Mouse (Mus musculus) kidney, embryonic 16.5 days (tissue): ENCODE data around the gene Moap1. TPM values are rescaled to one million over a fixed set of nuclear protein-coding genes. Genes with fewer than 3 reads are reported as not detected.

Source experiments
- ATAC-seq: fragments of 200-750 bp; cut with Nextera tagmentation; 2 replicates; pipeline ENCODE4 v1.8.0; 2017; ENCODE audit warnings: moderate TSS enrichment; ENCODE audit not compliant: low FRiP score, low TSS enrichment
- H3K27ac ChIP-seq: fragments of 300-500 bp; sonication (generic); 2 replicates; pipeline ENCODE4 v1.5.1; 2014; ENCODE audit warnings: low read length
- H3K27me3 ChIP-seq: fragments of 300-500 bp; sonication (generic); 2 replicates; pipeline ENCODE4 v1.6.1; 2014; ENCODE audit warnings: low read length, control low read depth, mixed read lengths; ENCODE audit not compliant: insufficient read depth
- H3K36me3 ChIP-seq: fragments of 300-500 bp; sonication (generic); 2 replicates; pipeline ENCODE4 v1.6.1; 2014; ENCODE audit warnings: low read length, control low read depth, mixed read lengths; ENCODE audit not compliant: insufficient read depth
- H3K4me1 ChIP-seq: fragments of 300-500 bp; sonication (generic); 2 replicates; pipeline ENCODE4 v1.6.1; 2014; ENCODE audit warnings: low read length, control low read depth, mixed read lengths; ENCODE audit not compliant: insufficient read depth
- H3K4me2 ChIP-seq: fragments of 300-500 bp; sonication (generic); replicated peaks from 2 replicates; pipeline ENCODE4 v1.6.1; 2014; ENCODE audit warnings: low read depth, low read length
- H3K4me3 ChIP-seq: fragments of 300-500 bp; sonication (generic); 2 replicates; pipeline ENCODE4 v1.5.1; 2014; ENCODE audit warnings: mild to moderate bottlenecking, low read length
- H3K9ac ChIP-seq: fragments of 300-500 bp; sonication (generic); replicated peaks from 2 replicates; pipeline ENCODE4 v1.6.1; 2014; ENCODE audit warnings: low read length
- H3K9me3 ChIP-seq: fragments of 300-500 bp; sonication (generic); 2 replicates; pipeline ENCODE4 v1.6.1; 2016; ENCODE audit warnings: low read length, control low read depth
- WGBS: fragments of 180-500 bp; shearing (Covaris S2); extraction: QIAGEN DNeasy Blood & Tissue Kit; methylation state at CpG from one replicate; pipeline ENCODE4 v1.1.7; 2014; 5-methylcytosine and 5-hydroxymethylcytosine counted together
- polyA plus RNA-seq: library from polyadenylated mRNA; unstranded; fragments of >200 nt; fragmentation: Nextera tagmentation; extraction: Ambion mirVana; gene quantifications from 2 replicates; pipeline ENCODE4 v1.2.1, GENCODE M21; 2015

Gene Moap1
- polyA plus RNA-seq, 1 experiment from 2014 or later: 32.4 TPM

- peak overlapping the region; percentile 67; the same call in 1 of the 2 replicates for H3K4me2 ChIP-seq
- H3K4me3 ChIP-seq: peak overlapping the region; percentile 86
- H3K9me3 ChIP-seq: no peaks in the 10 kb centered on the region
- no peaks in the 10 kb centered on the region for H3K27me3 ChIP-seq
- H3K27ac ChIP-seq: peak overlapping the region; percentile 38; the same call in 1 of the 2 replicates
- H3K4me1 ChIP-seq: peaks cover 17% of the 10 kb centered on the region
- 58% methylated on average over 6 of the region's 6 CpGs for WGBS
- H3K9ac ChIP-seq: peak overlapping the region; percentile 80; the same call in 1 of the 2 replicates
- ATAC-seq: no peak
- H3K36me3 ChIP-seq: peaks cover 11% of the 10 kb centered on the region; the same call in 1 of the 2 replicates
These were observed 1.4 kb upstream of the Moap1 start for GRCm38 (mm10) chr12:102744839-102745238.

GRCm38 (mm10) chr12:102743036-102743588 lies 349 bp downstream of the Moap1 start:
- Histone ChIP-seq H3K27ac (peak overlapping the region; percentile 91), H3K9me3 (no peaks in the 10 kb centered on the region), H3K36me3 (peaks cover 9% of the 10 kb centered on the region; the same call in 1 of the 2 replicates), H3K4me2 (peak overlapping the region; percentile 67), H3K4me3 (peak overlapping the region; percentile 86), H3K27me3 (no peaks in the 10 kb centered on the region), H3K9ac (peak overlapping the region; percentile 80), H3K4me1 (peaks cover 17% of the 10 kb centered on the region)
- under 1% methylated on average over 33 of the region's 33 CpGs for WGBS
- ATAC-seq: peak; percentile 32

GRCm38 (mm10) chr12:102742056-102742455 lies 1.4 kb downstream of the Moap1 start:
- Histone ChIP-seq H3K4me2 (no peak overlapping the region), H3K9me3 (no peaks in the 10 kb centered on the region), H3K4me3 (no peak overlapping the region), H3K36me3 (0 out of 2 replicates have a peak, but pooled peaks cover 5% of the 10 kb centered on the region), H3K27ac (no peak overlapping the region), H3K27me3 (no peaks in the 10 kb centered on the region), H3K9ac (no peak overlapping the region), H3K4me1 (peaks cover 17% of the 10 kb centered on the region)
- 84% methylated on average over 7 of the region's 7 CpGs for WGBS
- ATAC-seq: no peak

GRCm38 (mm10) chr12:102740285-102740684 lies 3.2 kb downstream of the Moap1 start:
- no peaks in the 10 kb centered on the region for H3K27me3 ChIP-seq
- no peak overlapping the region for H3K4me2 ChIP-seq
- peaks cover 17% of the 10 kb centered on the region for H3K4me1 ChIP-seq
- H3K36me3 ChIP-seq: 0 out of 2 replicates have a peak, but pooled peaks cover 5% of the 10 kb centered on the region
- ATAC-seq: no peak
- no peak overlapping the region for H3K27ac ChIP-seq
- no peaks in the 10 kb centered on the region for H3K9me3 ChIP-seq
- WGBS: 60% methylated on average over 3 of the region's 3 CpGs
- no peak overlapping the region for H3K9ac ChIP-seq
- H3K4me3 ChIP-seq: no peak overlapping the region

- no peak overlapping the region for H3K4me2 ChIP-seq
- 75% methylated on average over 5 of the region's 5 CpGs for WGBS
- no peaks in the 10 kb centered on the region for H3K27me3 ChIP-seq
- no peaks in the 10 kb centered on the region for H3K9me3 ChIP-seq
- peaks cover 8% of the 10 kb centered on the region for H3K4me1 ChIP-seq
- H3K9ac ChIP-seq: no peak overlapping the region
- no peak for ATAC-seq
- H3K36me3 ChIP-seq: 0 out of 2 replicates have a peak, but pooled peaks cover 5% of the 10 kb centered on the region
- no peak overlapping the region for H3K4me3 ChIP-seq
- H3K27ac ChIP-seq: no peak overlapping the region
These were observed 4.4 kb downstream of the Moap1 start for GRCm38 (mm10) chr12:102739096-102739495.

- Histone ChIP-seq H3K36me3 (no peaks in the 10 kb centered on the region), H3K4me3 (no peak overlapping the region), H3K27ac (no peak overlapping the region), H3K9me3 (no peaks in the 10 kb centered on the region), H3K9ac (no peak overlapping the region), H3K4me2 (no peak overlapping the region), H3K4me1 (peaks cover 17% of the 10 kb centered on the region), H3K27me3 (no peaks in the 10 kb centered on the region)
- WGBS: 7% methylated on average over 5 of the region's 5 CpGs
- ATAC-seq: no peak
These were observed 10.1 kb downstream of the Moap1 start for GRCm38 (mm10) chr12:102733381-102733780.

- Histone ChIP-seq H3K4me1 (peaks cover 17% of the 10 kb centered on the region), H3K4me3 (peak overlapping the region; percentile 27), H3K4me2 (peak overlapping the region; percentile 53), H3K27ac (peak overlapping the region; percentile 93), H3K27me3 (no peaks in the 10 kb centered on the region), H3K9me3 (no peaks in the 10 kb centered on the region), H3K9ac (no peak overlapping the region), H3K36me3 (no peaks in the 10 kb centered on the region)
- ATAC-seq: peak; percentile 57
- WGBS: 18% methylated on average over 16 of the region's 16 CpGs
These were observed 12.5 kb downstream of the Moap1 start for GRCm38 (mm10) chr12:102730798-102731619.

- Histone ChIP-seq H3K27ac (peak overlapping the region; percentile 93), H3K4me3 (peak overlapping the region; percentile 27)
- WGBS: 29% methylated on average over 26 of the region's 26 CpGs
These were observed 13.3 kb downstream of the Moap1 start for GRCm38 (mm10) chr12:102729855-102730797.

GRCm38 (mm10) chr12:102725761-102726175 lies 17.7 kb downstream of the Moap1 start:
- Histone ChIP-seq H3K9ac (no peak overlapping the region), H3K4me3 (no peak overlapping the region), H3K36me3 (no peaks in the 10 kb centered on the region), H3K27ac (no peak overlapping the region), H3K9me3 (no peaks in the 10 kb centered on the region), H3K4me2 (no peak overlapping the region), H3K27me3 (no peaks in the 10 kb centered on the region), H3K4me1 (peaks cover 21% of the 10 kb centered on the region)
- 63% methylated on average over 7 of the region's 7 CpGs for WGBS
- no peak for ATAC-seq

More at GRCm38 (mm10) chr12:102729855-102730797, 13.3 kb downstream of the Moap1 start:
- H3K9ac ChIP-seq: peak overlapping the region; percentile 29; the same call in 1 of the 2 replicates
- no peaks in the 10 kb centered on the region for H3K36me3 ChIP-seq
- no peaks in the 10 kb centered on the region for H3K27me3 ChIP-seq
- H3K4me1 ChIP-seq: peaks cover 17% of the 10 kb centered on the region
- ATAC-seq: peak; percentile 98
- peak overlapping the region; percentile 53 for H3K4me2 ChIP-seq
- H3K9me3 ChIP-seq: no peaks in the 10 kb centered on the region
